Mouse (Mus musculus): Measurements from ENCODE around the gene Ccnt1.

Ccnt1 gene

DNA sequence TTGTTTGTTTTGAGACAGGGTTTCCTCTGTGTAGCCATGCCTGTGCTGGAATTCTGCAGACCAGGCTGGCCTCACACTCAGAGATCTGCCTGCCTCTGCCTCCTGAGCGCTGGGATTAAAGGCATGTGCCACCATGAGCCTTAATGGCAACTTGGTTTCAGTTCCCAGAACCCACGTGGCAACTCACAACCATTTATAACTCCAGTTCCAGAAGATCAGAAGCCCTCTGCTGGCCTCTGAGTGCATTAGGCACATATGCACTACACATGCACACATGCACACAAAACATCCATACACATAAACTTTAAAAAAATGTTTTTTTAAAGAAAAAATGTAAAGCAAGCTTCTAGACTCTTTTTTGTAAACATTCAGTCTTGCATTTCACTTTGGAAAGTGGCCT, 61.3 kb downstream of the Ccnt1 start:
- no peak for DNase-seq (ENCODE audit: low read depth)

GRCm38 (mm10) chr15:98507321-98507720, 63.4 kb downstream of the Ccnt1 start:
- no peak for DNase-seq (ENCODE audit: low read depth)

GRCm38 (mm10) chr15:98506253-98506957, 64.3 kb downstream of the Ccnt1 start:
- no peak for DNase-seq (ENCODE audit: low read depth)

GRCm38 (mm10) chr15:98504514-98504913, 66.2 kb downstream of the Ccnt1 start:
- no peak for DNase-seq (ENCODE audit: low read depth)

- no peak for DNase-seq (ENCODE audit: low read depth)
Observed at GRCm38 (mm10) chr15:98503317-98503716, 67.4 kb downstream of the Ccnt1 start.

DNA sequence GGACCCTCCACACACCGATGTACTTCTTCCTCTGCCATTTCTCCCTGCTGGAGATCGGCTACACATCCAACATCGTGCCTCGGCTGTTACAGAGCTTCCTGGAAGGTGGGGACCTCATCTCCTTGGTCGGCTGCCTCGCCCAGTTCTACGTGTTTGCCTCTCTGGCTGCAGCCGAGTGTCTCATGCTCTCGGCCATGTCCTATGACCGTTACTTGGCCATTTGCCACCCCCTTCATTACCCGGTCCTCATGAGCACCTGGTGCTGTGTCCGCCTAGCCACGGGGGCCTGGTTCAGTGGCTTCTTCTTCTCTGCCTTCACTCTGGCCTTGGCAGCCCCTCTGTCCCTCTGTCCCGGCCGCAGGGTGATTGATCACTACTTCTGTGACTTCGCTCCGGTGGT, 73.1 kb downstream of the Ccnt1 start:
- no peak for DNase-seq (ENCODE audit: low read depth)

DNA sequence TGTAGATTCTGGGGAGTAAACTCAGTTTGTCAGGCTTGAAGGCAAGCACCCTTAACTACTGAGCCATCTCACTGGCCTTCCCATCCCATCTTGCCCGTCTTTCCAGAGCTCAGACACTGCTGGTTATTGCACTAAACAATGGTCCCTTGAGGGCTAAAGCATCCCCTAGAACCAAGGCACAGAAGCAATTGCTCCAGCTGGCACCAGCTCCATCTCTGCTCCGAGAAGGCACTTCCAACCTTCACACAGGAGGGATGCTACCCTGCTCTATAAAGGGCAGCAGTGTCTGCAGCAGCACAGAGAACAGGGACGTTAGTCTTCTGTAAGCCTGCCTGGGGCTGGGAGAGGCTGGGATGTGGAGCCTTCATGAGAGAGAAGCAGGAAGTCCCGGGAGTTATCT, 78.6 kb downstream of the Ccnt1 start, which contains the start of gene Olfr279:
Gene Olfr279, plus strand, starts transcription at position 301 of the 400 bp plus-strand sequence.
- no peak for DNase-seq (ENCODE audit: low read depth)

DNA sequence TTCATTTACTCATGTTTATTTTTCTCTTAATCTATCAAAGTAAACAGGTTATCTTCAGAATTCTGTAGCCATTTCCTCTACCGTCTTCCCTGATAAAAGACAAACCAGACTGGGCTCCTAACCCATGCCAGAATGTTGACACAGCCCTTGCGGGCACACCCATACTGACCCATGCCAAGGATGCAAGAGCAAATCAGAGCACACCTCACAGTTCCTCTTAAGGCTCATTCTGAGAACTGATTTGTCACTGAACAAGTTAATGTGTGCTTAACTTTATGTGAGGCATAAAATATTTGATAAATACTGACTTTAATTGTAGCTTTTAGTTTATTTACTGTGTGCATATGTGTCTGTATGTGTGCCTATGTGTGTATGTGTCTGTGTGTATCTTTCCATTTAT, 79.4 kb downstream of the Ccnt1 start:
- DNase-seq (ENCODE audit: low read depth), result no peak
